Mouse (Mus musculus): ENCODE measurements around the gene Ptprk. TPM values are rescaled to one million over a fixed set of nuclear protein-coding genes. Genes with fewer than 3 reads are reported as not detected.

Ptprk gene
- polyA plus RNA-seq, 1 experiment from 2014 or later = 3.7 TPM

GRCm38 (mm10) chr10:28251385-28251784, 176.8 kb downstream of the Ptprk start:
- Histone ChIP-seq H3K27ac (no peak overlapping the region), H3K9ac (no peak overlapping the region), H3K36me3 (no peaks in the 10 kb centered on the region), H3K4me3 (replicated peaks) (no peak overlapping the region), H3K9me3 (replicated peaks) (no peaks in the 10 kb centered on the region), H3K4me1 (replicated peaks) (no peaks in the 10 kb centered on the region), H3K27me3 (no peaks in the 10 kb centered on the region), H3K4me2 (no peak overlapping the region)
- WGBS (ENCODE audit: insufficient replicate concordance) = 66% methylated on average over 4 of the region's 4 CpGs
- ATAC-seq (ENCODE audit: low read depth) (no peak), DNase-seq (no peak)

GRCm38 (mm10) chr10:28260651-28261050, 186.0 kb downstream of the Ptprk start:
- Histone ChIP-seq H3K4me1 (replicated peaks) (no peaks in the 10 kb centered on the region), H3K27ac (no peak overlapping the region), H3K4me3 (replicated peaks) (no peak overlapping the region), H3K4me2 (no peak overlapping the region), H3K36me3 (no peaks in the 10 kb centered on the region), H3K9me3 (replicated peaks) (no peaks in the 10 kb centered on the region), H3K27me3 (no peaks in the 10 kb centered on the region), H3K9ac (no peak overlapping the region)
- ATAC-seq (ENCODE audit: low read depth) = no peak
- 90% methylated on average over 2 of the region's 2 CpGs for WGBS (ENCODE audit: insufficient replicate concordance)
- DNase-seq = no peak

- Histone ChIP-seq H3K27me3 (no peaks in the 10 kb centered on the region), H3K4me3 (replicated peaks) (no peak overlapping the region), H3K9me3 (replicated peaks) (no peaks in the 10 kb centered on the region), H3K27ac (no peak overlapping the region), H3K9ac (no peak overlapping the region), H3K4me1 (replicated peaks) (no peaks in the 10 kb centered on the region), H3K4me2 (no peak overlapping the region), H3K36me3 (no peaks in the 10 kb centered on the region)
- DNase-seq = no peak
- WGBS (ENCODE audit: insufficient replicate concordance) = 61% methylated on average over 3 of the region's 3 CpGs
- no peak for ATAC-seq (ENCODE audit: low read depth)
Measured at GRCm38 (mm10) chr10:28262159-28262558, 187.5 kb downstream of the Ptprk start.

GRCm38 (mm10) chr10:28263546-28263945, 188.9 kb downstream of the Ptprk start:
- no peak overlapping the region for H3K27ac ChIP-seq
- no peaks in the 10 kb centered on the region for H3K4me1 ChIP-seq (replicated peaks)
- no peaks in the 10 kb centered on the region for H3K27me3 ChIP-seq
- no peak overlapping the region for H3K4me3 ChIP-seq (replicated peaks)
- ATAC-seq (ENCODE audit: low read depth) (no peak), DNase-seq (no peak)
- 68% methylated on average over 2 of the region's 2 CpGs for WGBS (ENCODE audit: insufficient replicate concordance)
- no peak overlapping the region for H3K4me2 ChIP-seq
- no peaks in the 10 kb centered on the region for H3K9me3 ChIP-seq (replicated peaks)
- H3K36me3 ChIP-seq = no peaks in the 10 kb centered on the region
- no peak overlapping the region for H3K9ac ChIP-seq

- WGBS (ENCODE audit: insufficient replicate concordance) = 74% methylated on average over 4 of the region's 4 CpGs
- DNase-seq (no peak), ATAC-seq (ENCODE audit: low read depth) (no peak)
- Histone ChIP-seq H3K36me3 (no peaks in the 10 kb centered on the region), H3K9me3 (replicated peaks) (no peaks in the 10 kb centered on the region), H3K27me3 (no peaks in the 10 kb centered on the region), H3K4me1 (replicated peaks) (no peaks in the 10 kb centered on the region), H3K4me3 (replicated peaks) (no peak overlapping the region), H3K27ac (no peak overlapping the region), H3K4me2 (no peak overlapping the region), H3K9ac (no peak overlapping the region)
Measured at GRCm38 (mm10) chr10:28270273-28270672, 195.7 kb downstream of the Ptprk start.

- no peak overlapping the region for H3K4me3 ChIP-seq (replicated peaks)
- no peak overlapping the region for H3K27ac ChIP-seq
- ATAC-seq (ENCODE audit: low read depth) (no peak), DNase-seq (no peak)
- H3K4me1 ChIP-seq (replicated peaks) = no peaks in the 10 kb centered on the region
- H3K4me2 ChIP-seq = no peak overlapping the region
- no peaks in the 10 kb centered on the region for H3K9me3 ChIP-seq (replicated peaks)
- H3K36me3 ChIP-seq = no peaks in the 10 kb centered on the region
- H3K27me3 ChIP-seq = no peaks in the 10 kb centered on the region
- WGBS (ENCODE audit: insufficient replicate concordance) = 66% methylated on average over 8 of the region's 8 CpGs
- H3K9ac ChIP-seq = no peak overlapping the region
Measured at GRCm38 (mm10) chr10:28271729-28272606, 197.3 kb downstream of the Ptprk start.

- DNase-seq (no peak), ATAC-seq (ENCODE audit: low read depth) (no peak)
- H3K36me3 ChIP-seq = no peaks in the 10 kb centered on the region
- no peaks in the 10 kb centered on the region for H3K27me3 ChIP-seq
- no peak overlapping the region for H3K4me2 ChIP-seq
- WGBS (ENCODE audit: insufficient replicate concordance) = 54% methylated on average over 2 of the region's 2 CpGs
- H3K27ac ChIP-seq = no peak overlapping the region
- no peak overlapping the region for H3K4me3 ChIP-seq (replicated peaks)
- H3K9me3 ChIP-seq (replicated peaks) = no peaks in the 10 kb centered on the region
- no peak overlapping the region for H3K9ac ChIP-seq
- no peaks in the 10 kb centered on the region for H3K4me1 ChIP-seq (replicated peaks)
Measured at GRCm38 (mm10) chr10:28278757-28279156, 204.1 kb downstream of the Ptprk start.

GRCm38 (mm10) chr10:28297531-28297930, 222.9 kb downstream of the Ptprk start:
- ATAC-seq (ENCODE audit: low read depth) (no peak), DNase-seq (no peak)
- no peak overlapping the region for H3K27ac ChIP-seq
- no peaks in the 10 kb centered on the region for H3K27me3 ChIP-seq
- H3K4me3 ChIP-seq (replicated peaks) = no peak overlapping the region
- H3K9ac ChIP-seq = no peak overlapping the region
- no peaks in the 10 kb centered on the region for H3K9me3 ChIP-seq (replicated peaks)
- H3K4me1 ChIP-seq (replicated peaks) = no peaks in the 10 kb centered on the region
- WGBS (ENCODE audit: insufficient replicate concordance) = 61% methylated on average over 1 of the region's 1 CpGs
- no peaks in the 10 kb centered on the region for H3K36me3 ChIP-seq
- no peak overlapping the region for H3K4me2 ChIP-seq

GRCm38 (mm10) chr10:28299207-28299606, 224.6 kb downstream of the Ptprk start:
- Histone ChIP-seq H3K4me2 (no peak overlapping the region), H3K4me3 (replicated peaks) (no peak overlapping the region), H3K9me3 (replicated peaks) (no peaks in the 10 kb centered on the region), H3K27ac (no peak overlapping the region), H3K9ac (no peak overlapping the region), H3K36me3 (no peaks in the 10 kb centered on the region), H3K27me3 (no peaks in the 10 kb centered on the region), H3K4me1 (replicated peaks) (no peaks in the 10 kb centered on the region)
- ATAC-seq (ENCODE audit: low read depth) (no peak), DNase-seq (no peak)
- 65% methylated on average over 4 of the region's 4 CpGs for WGBS (ENCODE audit: insufficient replicate concordance)

GRCm38 (mm10) chr10:28303856-28304255, 229.2 kb downstream of the Ptprk start:
- H3K4me2 ChIP-seq = no peak overlapping the region
- H3K9ac ChIP-seq = no peak overlapping the region
- DNase-seq (no peak), ATAC-seq (ENCODE audit: low read depth) (no peak)
- H3K4me3 ChIP-seq (replicated peaks) = no peak overlapping the region
- H3K27ac ChIP-seq = no peak overlapping the region
- no peaks in the 10 kb centered on the region for H3K36me3 ChIP-seq
- no peaks in the 10 kb centered on the region for H3K4me1 ChIP-seq (replicated peaks)
- no peaks in the 10 kb centered on the region for H3K9me3 ChIP-seq (replicated peaks)
- H3K27me3 ChIP-seq = no peaks in the 10 kb centered on the region

- no peaks in the 10 kb centered on the region for H3K27me3 ChIP-seq
- no peaks in the 10 kb centered on the region for H3K36me3 ChIP-seq
- 46% methylated on average over 4 of the region's 4 CpGs for WGBS (ENCODE audit: insufficient replicate concordance)
- H3K27ac ChIP-seq = no peak overlapping the region
- H3K9ac ChIP-seq = no peak overlapping the region
- no peak for DNase-seq
- H3K4me1 ChIP-seq (replicated peaks) = no peaks in the 10 kb centered on the region
- no peak for ATAC-seq (ENCODE audit: low read depth)
- H3K9me3 ChIP-seq (replicated peaks) = no peaks in the 10 kb centered on the region
- no peak overlapping the region for H3K4me2 ChIP-seq
- no peak overlapping the region for H3K4me3 ChIP-seq (replicated peaks)
Measured at GRCm38 (mm10) chr10:28304292-28304875, 229.8 kb downstream of the Ptprk start.
